Mouse (Mus musculus) megakaryocyte, embryonic 14.5 days (primary cell): ENCODE results near the gene Elk4. TPM values are rescaled to one million over a fixed set of nuclear protein-coding genes. Genes with fewer than 3 reads are reported as not detected.

Experiments
- H3K27me3 ChIP-seq: replicated peaks from 2 replicates; pipeline ENCODE3; 2012; ENCODE audit warnings: inconsistent platforms
- H3K36me3 ChIP-seq: replicated peaks from 2 replicates; pipeline ENCODE3; 2012; ENCODE audit warnings: low read length, inconsistent platforms, mixed read lengths
- H3K4me1 ChIP-seq: 2 replicates; pipeline ENCODE4 v1.6.1; 2012; ENCODE audit warnings: inconsistent platforms
- H3K4me3 ChIP-seq: replicated peaks from 2 replicates; pipeline ENCODE3; 2012; ENCODE audit warnings: moderate library complexity, mild to moderate bottlenecking, inconsistent platforms
- H3K9me3 ChIP-seq: 2 replicates; pipeline ENCODE4 v1.6.1; 2012; ENCODE audit warnings: inconsistent platforms
- FLI1 ChIP-seq: IDR thresholded peaks from 2 replicates; pipeline ENCODE4 v1.6.1; 2012; ENCODE audit warnings: low read length, inconsistent platforms, mixed read lengths
- GATA1 ChIP-seq: IDR thresholded peaks from 3 replicates; pipeline ENCODE4 v1.6.1; 2012; ENCODE audit warnings: mixed read lengths, low read length, inconsistent platforms, borderline replicate concordance
- polyA plus RNA-seq: library from polyadenylated mRNA; stranded (reverse); fragments of >175 nt; gene quantifications from 2 replicates; pipeline ENCODE4 v1.2.3, GENCODE M21; 2012; ENCODE audit warnings: low replicate concordance; ENCODE audit not compliant: insufficient read depth

Elk4 gene
- polyA plus RNA-seq, 1 experiment: 2.2 TPM

GRCm38 (mm10) chr1:132061750-132062541, 54.5 kb downstream of the Elk4 start:
- Histone ChIP-seq H3K9me3 (no peaks in the 10 kb centered on the region), H3K4me1 (peaks cover 27% of the 10 kb centered on the region), H3K4me3 (no peak overlapping the region), H3K36me3 (no peaks in the 10 kb centered on the region), H3K27me3 (peaks cover 86% of the 10 kb centered on the region)
- TF ChIP-seq FLI1 (no peak), GATA1 (no peak)

DNA sequence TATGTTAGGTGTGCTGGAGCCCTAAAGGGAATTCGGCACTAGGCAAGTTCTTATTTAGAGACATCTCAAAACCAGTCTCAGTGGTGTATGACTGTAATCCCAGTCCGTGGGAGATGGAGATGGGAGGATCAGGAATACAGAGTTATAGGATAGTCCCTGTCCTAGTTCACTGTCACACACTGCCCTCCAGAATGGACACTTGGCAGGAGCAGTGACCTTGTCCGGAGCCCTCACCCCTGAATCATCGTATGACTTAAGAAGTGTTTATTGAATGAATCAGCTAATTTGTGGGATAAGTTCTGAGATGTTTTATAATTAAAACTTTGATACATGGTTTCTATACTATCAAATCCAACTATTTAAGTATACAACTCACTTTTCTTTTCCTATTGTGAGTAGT, 55.7 kb downstream of the Elk4 start:
- no peak overlapping the region for H3K4me3 ChIP-seq
- no peaks in the 10 kb centered on the region for H3K36me3 ChIP-seq
- H3K9me3 ChIP-seq: no peaks in the 10 kb centered on the region
- peaks cover 90% of the 10 kb centered on the region for H3K27me3 ChIP-seq
- no peak for TF ChIP-seq GATA1
- no peak for TF ChIP-seq FLI1
- peaks cover 39% of the 10 kb centered on the region for H3K4me1 ChIP-seq

DNA sequence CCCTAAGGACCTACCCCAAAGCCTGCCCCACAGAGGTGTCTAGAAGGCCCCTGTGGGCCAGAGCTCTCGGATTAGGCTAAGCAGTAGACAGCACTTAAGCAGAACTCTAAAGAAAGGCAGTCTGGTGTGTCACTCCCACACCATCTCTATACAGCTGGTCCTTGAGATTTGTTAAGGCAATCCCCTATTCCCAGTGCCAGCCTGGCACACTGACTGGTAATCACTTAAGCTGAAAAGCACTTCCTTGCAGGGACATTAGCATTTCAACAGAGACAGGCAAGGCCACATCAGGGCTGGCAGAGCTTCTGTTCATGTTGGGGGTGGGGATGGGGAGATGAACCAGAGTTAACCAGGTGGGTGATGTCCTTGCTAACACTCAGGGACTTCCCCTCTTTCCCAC, 57.6 kb downstream of the Elk4 start:
- Histone ChIP-seq H3K4me3 (no peak overlapping the region), H3K9me3 (no peaks in the 10 kb centered on the region), H3K36me3 (no peaks in the 10 kb centered on the region), H3K27me3 (peaks cover 93% of the 10 kb centered on the region), H3K4me1 (peaks cover 33% of the 10 kb centered on the region)
- TF ChIP-seq GATA1: no peak
- TF ChIP-seq FLI1: no peak

GRCm38 (mm10) chr1:132065475-132066172, 58.2 kb downstream of the Elk4 start:
- TF ChIP-seq FLI1: no peak
- TF ChIP-seq GATA1: no peak
- Histone ChIP-seq H3K4me1 (peaks cover 28% of the 10 kb centered on the region), H3K36me3 (no peaks in the 10 kb centered on the region), H3K9me3 (no peaks in the 10 kb centered on the region), H3K4me3 (no peak overlapping the region), H3K27me3 (peaks cover 94% of the 10 kb centered on the region)

DNA sequence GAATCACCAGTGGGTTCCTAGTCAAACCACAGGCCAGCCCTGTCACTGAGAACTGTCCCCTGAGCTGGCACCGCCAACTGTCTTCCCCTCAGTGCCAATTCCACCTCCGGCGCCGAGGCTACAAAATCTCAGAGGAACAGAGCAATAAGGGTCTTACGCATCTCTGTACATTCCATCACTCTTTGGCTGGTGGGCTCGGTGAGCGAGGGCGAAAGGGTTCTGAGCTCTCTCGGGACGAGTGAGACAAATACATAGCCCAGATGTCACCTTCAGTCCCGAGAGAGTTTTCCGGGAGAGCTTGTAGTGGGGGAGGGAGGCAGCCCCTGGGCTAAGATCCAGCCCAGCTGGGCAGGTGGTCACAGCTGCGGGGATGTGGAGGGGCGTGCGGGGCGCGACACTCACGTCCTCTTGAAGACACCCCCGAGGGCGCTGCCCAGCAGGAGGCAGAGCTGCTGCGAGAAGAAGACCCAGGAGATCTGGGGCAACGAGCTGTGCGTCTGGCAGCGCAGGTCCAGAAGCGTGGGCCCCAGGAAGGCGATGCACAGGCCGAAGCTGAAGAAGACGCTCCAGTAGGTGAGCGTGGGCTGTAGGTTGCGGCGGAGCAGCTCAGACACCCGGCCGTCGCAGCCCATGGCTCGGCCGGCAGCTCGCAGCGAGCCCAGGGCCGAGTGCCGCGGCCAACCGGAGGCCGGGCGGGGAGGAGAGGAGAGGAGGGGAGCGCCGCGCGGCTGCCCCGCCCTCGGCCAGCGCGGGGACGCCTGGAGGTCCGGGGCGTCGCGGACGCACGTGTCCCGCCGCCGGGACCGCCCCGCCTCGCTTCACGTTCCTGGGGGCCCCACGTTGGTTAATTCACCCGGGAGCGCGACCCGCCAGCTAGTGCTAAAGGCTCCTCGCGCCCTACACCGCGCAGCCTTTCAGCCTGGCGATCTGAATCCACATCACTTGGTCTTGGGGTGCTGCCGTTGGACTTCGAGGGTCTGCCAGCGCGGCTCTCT, 60.2 kb downstream of the Elk4 start, which contains the start of gene Mfsd4a:
TSS of gene Mfsd4a (minus strand) at position 802 of the 995 bp plus-strand sequence.
- Histone ChIP-seq H3K36me3 (no peaks in the 10 kb centered on the region), H3K9me3 (no peaks in the 10 kb centered on the region), H3K4me3 (peak within 1 kb of the TSS; percentile 91), H3K27me3 (peaks cover 81% of the 10 kb centered on the region), H3K4me1 (peaks cover 16% of the 10 kb centered on the region)
- no peak for TF ChIP-seq GATA1
- TF ChIP-seq FLI1: no peak

GRCm38 (mm10) chr1:132069436-132069835, 62.0 kb downstream of the Elk4 start:
- no peaks in the 10 kb centered on the region for H3K36me3 ChIP-seq
- H3K4me1 ChIP-seq: peaks cover 16% of the 10 kb centered on the region
- no peak overlapping the region for H3K4me3 ChIP-seq
- peaks cover 73% of the 10 kb centered on the region for H3K27me3 ChIP-seq
- H3K9me3 ChIP-seq: no peaks in the 10 kb centered on the region
- TF ChIP-seq FLI1 (no peak), GATA1 (no peak)

- Histone ChIP-seq H3K4me3 (no peak overlapping the region), H3K9me3 (no peaks in the 10 kb centered on the region), H3K27me3 (peaks cover 71% of the 10 kb centered on the region), H3K4me1 (peaks cover 16% of the 10 kb centered on the region), H3K36me3 (no peaks in the 10 kb centered on the region)
- TF ChIP-seq FLI1 (no peak), GATA1 (no peak)
These were observed 63.3 kb downstream of the Elk4 start for GRCm38 (mm10) chr1:132070659-132071058.

- TF ChIP-seq GATA1: no peak
- TF ChIP-seq FLI1: no peak
- Histone ChIP-seq H3K36me3 (no peaks in the 10 kb centered on the region), H3K27me3 (peaks cover 45% of the 10 kb centered on the region), H3K9me3 (peaks cover 15% of the 10 kb centered on the region), H3K4me1 (no peaks in the 10 kb centered on the region), H3K4me3 (no peak overlapping the region)
These were observed 68.2 kb downstream of the Elk4 start for GRCm38 (mm10) chr1:132075576-132075975.

DNA sequence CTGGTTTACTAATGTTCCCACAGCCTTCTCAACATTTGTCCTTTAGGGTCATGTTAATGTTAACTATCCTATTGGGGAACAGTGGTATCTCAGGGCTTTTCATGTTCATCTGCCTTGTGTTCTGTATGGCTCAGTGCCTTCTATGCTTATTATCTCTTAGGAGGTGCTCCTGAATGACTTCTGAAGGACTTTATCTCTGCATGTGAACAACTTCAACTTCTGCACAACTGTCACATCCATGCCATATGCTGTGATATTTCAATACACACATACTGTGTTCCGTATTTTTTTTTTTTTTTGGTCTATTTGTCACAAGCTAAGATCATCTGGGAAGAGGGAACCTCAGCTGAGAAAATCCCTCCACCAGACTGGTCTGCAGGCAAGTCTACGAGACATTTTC, 71.0 kb downstream of the Elk4 start:
- Histone ChIP-seq H3K9me3 (peaks cover 32% of the 10 kb centered on the region), H3K4me1 (no peaks in the 10 kb centered on the region), H3K4me3 (no peak overlapping the region), H3K27me3 (peaks cover 38% of the 10 kb centered on the region), H3K36me3 (no peaks in the 10 kb centered on the region)
- TF ChIP-seq FLI1 (no peak), GATA1 (no peak)

Other genes starting within 250 kb of the Elk4 start
- gene Pm20d1, start 210.2 kb upstream of the Elk4 start, polyA plus RNA-seq: not detected in 2 replicates
- 8.1 and 16.5 TPM in 2 replicates for gene Slc41a1, start 180.1 kb upstream of the Elk4 start, polyA plus RNA-seq
- 8.8 TPM in 1 of 2 replicates, not detected in the other for gene Rab29, start 140.4 kb upstream of the Elk4 start, polyA plus RNA-seq
- 6.3 and 16.9 TPM in 2 replicates for gene Nucks1, start 97.1 kb upstream of the Elk4 start, polyA plus RNA-seq
- gene Slc45a3, start 44.6 kb upstream of the Elk4 start, polyA plus RNA-seq: 1.1 TPM in 1 of 2 replicates, not detected in the other
- not detected in 2 replicates for gene Mfsd4a, start 60.5 kb downstream of the Elk4 start, polyA plus RNA-seq
- gene Cdk18, start 132.1 kb downstream of the Elk4 start, polyA plus RNA-seq: 4.2 and 28.8 TPM in 2 replicates
- 2.3 TPM in 1 of 2 replicates, not detected in the other for gene Lemd1, start 183.8 kb downstream of the Elk4 start, polyA plus RNA-seq
- not detected in 2 replicates for gene AC124108.1, start 183.8 kb downstream of the Elk4 start, polyA plus RNA-seq
- gene Gm10188, start 222.2 kb downstream of the Elk4 start, polyA plus RNA-seq: not detected in 2 replicates